Mouse (Mus musculus) c-Kit-negative CD71-positive TER-119-positive erythroid progenitor cells, embryonic 14.5 days (primary cell): ENCODE results near the gene Ankfn1.

ENCODE experiments used
- DNase-seq: peaks from one replicate; pipeline ENCODE4 v3.0.0-alpha.2; 2013; ENCODE audit warnings: low read depth, low spot score

The Ankfn1 gene

GRCm38 (mm10) chr11:89465381-89465780 is 312.1 kb downstream of the Ankfn1 start:
- DNase-seq, result no peak

DNA sequence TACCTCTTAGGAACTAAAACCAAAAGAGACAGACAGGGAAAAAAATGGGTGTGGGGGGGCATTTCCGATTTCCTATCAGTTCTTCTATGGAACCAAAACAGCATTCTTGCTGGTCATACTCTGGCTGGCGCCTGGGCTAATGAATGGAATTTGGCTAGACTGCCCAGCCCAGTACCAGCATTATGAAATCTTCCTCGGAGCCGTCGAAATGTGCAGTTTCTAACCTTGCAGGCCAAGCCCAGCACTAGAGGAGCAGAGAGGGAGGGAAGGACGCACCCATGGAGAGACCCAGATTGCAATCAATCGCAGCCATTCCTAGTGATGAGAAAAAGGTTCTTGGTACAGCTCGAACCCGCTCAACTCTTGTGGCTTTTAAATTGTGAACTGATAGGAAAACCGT is 315.2 kb downstream of the Ankfn1 start:
- DNase-seq, result no peak

- DNase-seq, result no peak
Measured at GRCm38 (mm10) chr11:89459437-89459836, 318.0 kb downstream of the Ankfn1 start.

- DNase-seq, result no peak
Measured at GRCm38 (mm10) chr11:89455647-89456231, 321.7 kb downstream of the Ankfn1 start.

DNA sequence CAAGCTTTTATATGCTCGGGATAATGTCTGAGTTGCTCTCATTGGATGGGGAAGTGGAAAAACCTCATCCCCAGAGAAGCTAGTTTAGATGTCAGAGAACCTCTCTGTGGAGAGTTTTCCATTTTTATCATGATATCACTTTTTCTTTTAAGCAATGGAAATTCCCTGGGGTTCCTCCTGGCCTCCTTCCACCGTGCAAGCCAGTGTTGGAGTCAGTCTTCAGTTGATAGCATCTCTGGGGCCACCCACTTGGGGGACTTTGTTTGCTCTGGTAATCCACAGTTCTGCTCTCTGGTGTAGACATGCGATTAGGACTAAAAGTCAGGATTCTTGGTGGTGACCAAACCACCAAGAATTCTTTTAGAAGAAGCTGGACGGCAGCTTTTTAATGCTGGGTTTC is 322.8 kb downstream of the Ankfn1 start:
- no peak for DNase-seq

GRCm38 (mm10) chr11:89452862-89453261 is 324.6 kb downstream of the Ankfn1 start:
- no peak for DNase-seq

GRCm38 (mm10) chr11:89450406-89450805 is 327.0 kb downstream of the Ankfn1 start:
- DNase-seq, result no peak

DNA sequence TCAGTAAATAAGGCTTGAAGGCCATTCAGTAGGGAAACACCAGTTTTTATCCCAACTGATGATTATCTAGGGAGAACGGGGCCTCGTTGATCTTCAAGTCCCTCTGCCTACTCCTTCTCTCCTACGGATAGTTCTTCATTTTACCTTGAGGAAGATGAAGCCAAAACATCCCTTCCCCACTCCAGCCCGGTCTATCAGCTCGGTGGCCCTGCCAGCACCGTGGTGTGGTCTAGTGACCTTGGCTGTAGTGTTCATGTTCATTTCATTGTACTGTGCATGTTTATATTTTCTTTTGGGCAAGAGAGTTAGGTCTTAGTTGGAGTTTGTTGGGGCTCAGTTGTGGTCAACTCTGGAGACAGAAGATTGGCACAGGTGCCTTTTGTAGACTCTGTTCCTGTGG is 328.5 kb downstream of the Ankfn1 start:
- DNase-seq, result no peak

DNA sequence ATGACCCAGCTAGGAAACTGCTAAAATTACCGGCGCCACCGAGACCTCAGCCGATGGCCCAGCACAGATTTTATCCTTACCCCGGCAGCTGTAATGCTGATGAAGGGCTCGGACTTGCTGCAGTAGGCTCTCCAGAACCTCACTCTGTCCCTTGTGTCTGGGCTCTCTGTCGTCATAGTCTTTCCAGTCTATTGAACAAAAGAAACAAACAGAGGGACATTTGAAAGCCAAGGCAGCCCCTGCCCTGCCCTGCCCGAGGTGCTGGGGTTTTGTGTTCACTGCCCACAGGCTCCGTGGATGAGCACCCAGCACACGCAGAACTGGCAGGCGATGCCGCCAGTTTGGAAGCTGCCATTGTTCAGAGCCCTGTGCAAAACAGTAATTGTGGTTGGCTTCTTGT is 330.0 kb downstream of the Ankfn1 start:
- DNase-seq, result no peak

- no peak for DNase-seq
Measured at GRCm38 (mm10) chr11:89440566-89440965, 336.9 kb downstream of the Ankfn1 start.

DNA sequence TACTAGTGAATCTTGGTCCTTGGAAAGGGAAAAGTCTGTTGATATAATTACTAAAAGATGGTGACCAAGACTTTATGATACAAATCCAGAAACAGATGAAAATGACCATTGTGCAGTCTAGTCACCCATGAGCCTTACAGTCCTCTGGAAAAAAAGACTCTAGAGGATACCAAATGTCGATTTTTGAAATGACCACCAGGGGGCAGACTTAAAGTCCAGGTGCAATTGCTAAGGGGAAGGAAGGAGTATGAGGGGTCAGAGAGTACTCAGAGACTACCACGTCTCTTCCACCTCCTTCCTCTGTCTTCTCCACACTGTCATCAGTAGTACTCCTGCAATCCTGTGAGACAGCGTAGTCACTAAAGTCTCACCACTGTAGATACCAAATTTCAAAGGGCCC is 353.1 kb downstream of the Ankfn1 start:
- DNase-seq, result no peak

DNA sequence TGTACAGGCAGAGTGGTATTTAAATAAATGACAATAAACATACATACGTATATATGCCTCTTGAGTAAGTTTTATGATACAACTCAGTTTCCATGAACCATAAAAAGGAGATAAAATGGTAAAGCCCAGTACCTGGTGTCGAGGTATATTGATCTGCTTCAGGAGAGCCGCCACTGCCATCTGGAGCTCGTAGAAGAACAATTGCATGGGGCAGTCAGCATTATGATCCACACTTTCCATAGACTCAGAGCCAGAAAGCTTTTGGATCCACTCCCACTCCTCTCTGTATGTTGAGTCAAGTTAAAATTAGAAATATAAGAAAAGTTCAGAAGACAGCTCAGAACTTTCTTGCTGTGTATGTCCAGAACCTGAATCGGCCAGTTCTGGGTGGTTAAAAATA is 354.8 kb downstream of the Ankfn1 start:
- DNase-seq, result no peak

DNA sequence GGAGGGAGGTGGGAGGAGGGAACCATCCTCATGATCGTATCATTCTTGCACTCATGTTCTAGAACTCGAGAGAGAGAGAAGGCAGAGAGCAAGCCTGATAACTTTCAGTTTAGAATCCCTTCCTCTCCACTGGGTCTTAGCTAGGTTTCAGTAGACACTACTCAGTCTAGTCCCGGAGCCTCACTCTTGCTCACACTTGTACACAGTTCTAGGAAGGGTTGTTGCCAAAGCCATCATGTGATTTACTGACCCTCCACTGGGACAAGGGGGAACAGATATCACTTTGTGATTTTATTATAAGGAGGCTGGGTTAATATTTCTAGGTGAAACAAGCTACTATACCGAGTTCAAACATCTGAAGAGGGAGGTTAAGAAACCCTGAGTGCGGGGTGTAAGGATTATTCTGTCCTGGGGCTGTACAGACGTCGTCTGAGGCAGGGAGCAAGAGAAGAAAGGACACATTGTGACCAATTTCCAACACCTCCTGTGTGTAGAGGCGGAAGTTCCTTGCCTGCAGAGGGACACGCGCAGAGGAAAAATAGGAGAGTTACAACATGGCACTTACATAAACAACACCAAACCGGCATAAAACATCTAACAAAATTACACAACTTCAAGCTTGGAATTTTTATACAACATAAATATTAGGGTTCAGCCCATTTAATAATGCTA is 356.6 kb downstream of the Ankfn1 start:
- DNase-seq, result no peak

GRCm38 (mm10) chr11:89419863-89420262 is 357.6 kb downstream of the Ankfn1 start:
- DNase-seq, result no peak

- no peak for DNase-seq
Measured at GRCm38 (mm10) chr11:89418644-89419043, 358.8 kb downstream of the Ankfn1 start.

DNA sequence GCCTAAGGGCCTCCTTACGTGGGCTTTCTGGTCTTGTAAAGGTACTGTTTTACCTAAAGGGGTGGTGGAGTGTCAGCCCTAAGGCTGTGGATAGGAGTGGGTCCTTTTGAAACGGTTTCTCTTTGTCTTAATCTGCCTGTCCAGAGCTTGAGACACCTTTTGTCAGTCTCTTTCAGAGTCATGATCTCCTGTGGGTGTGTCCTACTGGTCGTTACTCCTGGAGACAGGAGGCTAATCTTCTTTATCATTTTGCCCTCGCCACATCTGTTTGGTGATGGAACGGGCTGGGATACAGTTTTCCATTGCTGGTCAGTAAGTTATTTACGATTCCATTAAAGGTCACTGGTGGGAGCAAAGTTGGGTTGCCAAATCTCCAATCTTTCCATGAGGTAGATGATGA is 360.7 kb downstream of the Ankfn1 start:
- DNase-seq, result no peak

GRCm38 (mm10) chr11:89408774-89409173 is 368.7 kb downstream of the Ankfn1 start:
- no peak for DNase-seq

- no peak for DNase-seq
Measured at GRCm38 (mm10) chr11:89404489-89404888, 373.0 kb downstream of the Ankfn1 start.

DNA sequence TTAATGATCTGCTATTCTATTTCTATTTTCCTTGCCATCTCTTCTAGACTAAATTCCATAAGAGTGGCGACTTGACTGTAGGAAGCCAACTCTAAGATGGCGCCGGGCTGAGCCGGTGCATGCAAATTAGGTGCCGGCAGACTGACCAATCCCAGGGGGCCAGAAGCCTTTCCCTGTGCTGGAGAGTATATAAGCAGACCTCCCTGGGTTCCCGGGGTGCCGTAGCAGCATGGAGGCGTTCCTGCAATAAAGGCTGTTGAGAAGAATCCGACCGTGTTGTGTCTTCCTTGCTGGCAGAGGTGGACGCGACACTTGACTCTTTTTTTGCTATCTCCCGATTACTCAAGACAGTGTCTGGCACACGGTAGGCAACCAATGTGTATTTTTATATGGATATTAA is 374.0 kb downstream of the Ankfn1 start:
- no peak for DNase-seq

DNA sequence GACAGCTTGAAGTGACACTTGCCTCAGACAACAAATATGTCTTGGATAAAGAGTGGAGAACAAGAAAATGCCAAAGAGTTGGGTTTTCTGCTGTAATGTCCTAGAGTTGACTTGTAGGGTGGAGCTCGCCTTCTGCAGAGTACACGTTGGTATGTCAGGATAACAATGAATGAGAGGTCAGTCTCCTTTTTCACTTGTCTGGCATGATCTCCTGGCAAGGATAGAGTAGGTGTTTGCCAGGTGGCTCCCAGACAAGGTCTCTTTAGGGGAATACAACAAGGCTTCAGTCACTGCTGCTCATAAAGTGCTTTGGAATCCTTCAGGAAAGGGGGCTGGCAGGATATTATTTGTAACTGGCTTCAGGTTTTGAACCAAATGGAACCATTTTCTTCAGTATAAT is 388.6 kb downstream of the Ankfn1 start:
- DNase-seq, result no peak

DNA sequence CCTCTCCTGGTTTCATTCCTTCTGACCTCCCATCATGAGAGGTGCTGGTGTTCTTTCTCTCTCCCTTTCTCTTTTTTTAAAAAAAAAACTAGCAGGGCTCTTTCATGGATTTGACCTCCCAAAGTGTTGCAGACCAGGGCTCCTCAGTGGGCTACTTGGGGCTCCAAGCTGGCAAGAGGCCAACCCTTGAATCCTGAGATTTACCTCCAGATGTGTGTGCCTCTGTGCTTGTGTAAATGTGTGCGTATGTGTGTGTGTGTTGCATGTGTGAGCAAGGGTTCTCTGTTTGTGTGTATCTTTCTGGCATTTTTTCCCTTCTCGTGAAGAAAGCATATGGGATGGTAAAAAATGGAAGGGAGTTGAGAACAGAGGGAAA is 394.8 kb downstream of the Ankfn1 start:
- no peak for DNase-seq

GRCm38 (mm10) chr11:89381782-89382633 is 395.4 kb downstream of the Ankfn1 start:
- DNase-seq, result no peak

DNA sequence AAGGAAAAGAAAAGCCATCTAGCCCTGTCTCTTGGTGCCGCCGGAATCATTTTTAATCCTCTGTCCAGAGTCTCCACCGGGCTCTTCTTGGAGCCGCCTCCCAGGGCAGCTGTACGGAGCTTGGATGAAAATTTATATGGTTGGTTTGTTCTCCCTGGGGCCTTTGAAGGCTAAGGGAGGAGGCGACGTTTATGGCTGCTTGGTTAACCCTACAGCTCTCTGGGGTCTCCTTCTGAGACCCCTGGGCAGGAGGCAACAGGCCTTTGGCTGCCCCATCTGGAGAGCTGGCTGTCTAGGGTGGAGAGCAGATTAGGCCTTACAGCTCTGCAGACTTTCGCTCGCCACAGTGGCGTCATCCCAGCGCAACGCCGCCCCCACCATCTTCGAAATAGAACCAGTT is 406.5 kb downstream of the Ankfn1 start:
- DNase-seq, result no peak
